18 mouse cellular contexts compared by ENCODE assay signal in the genomic region with DNA sequence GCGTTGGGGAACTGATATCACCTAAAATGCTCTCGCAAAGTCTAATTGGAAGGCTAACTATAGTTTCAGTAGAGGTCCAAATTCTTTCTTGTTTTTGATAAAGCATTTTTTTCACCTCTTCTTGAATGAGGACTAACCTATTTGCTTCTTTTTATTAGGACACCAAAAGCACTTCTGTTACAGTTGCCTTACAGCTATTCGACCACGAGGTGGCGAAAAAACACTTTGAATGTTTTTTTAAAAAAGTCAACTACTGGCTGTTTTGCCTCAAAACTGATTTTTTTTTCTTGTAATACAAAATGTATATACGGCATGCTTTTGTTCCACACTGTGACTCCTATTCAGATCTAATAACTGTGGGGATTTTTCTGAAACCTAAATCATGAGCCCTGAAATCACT. TPM values are rescaled to one million over a fixed set of nuclear protein-coding genes. Genes with fewer than 3 reads are reported as not detected.
DNase-seq lines count a peak whose midpoint lies in the region; ATAC-seq and TF ChIP-seq lines count a peak whose summit lies in the region.
"Not testable (repeated sequence)": the region's sequence is repeated elsewhere in the genome, so short reads cannot be mapped to it uniquely, and the experiment has no call there.
"Had no signal": no experiment of that assay in that cellular context is flagged by ENCODE, and none has a peak within 500 bp of the region (broad histone marks: within the 10 kb centered on the region; RNA-seq: fewer than 3 reads in every experiment).

No protein-coding gene starts in this region.

- ATAC-seq in hindbrain, embryonic 14.5 days (ENCODE audit: low FRiP score); limb, embryonic 14.5 days (ENCODE audit: low FRiP score, low read depth); midbrain, embryonic 14.5 days (ENCODE audit: low FRiP score, low TSS enrichment): not testable (repeated sequence)

- not testable (repeated sequence) for H3K27me3 ChIP-seq in hindbrain, embryonic 14.5 days (ENCODE audit: control insufficient read depth, insufficient read depth, low read length); limb, embryonic 14.5 days (ENCODE audit: control insufficient read depth, insufficient read depth, low read length); midbrain, embryonic 14.5 days (ENCODE audit: control insufficient read depth, insufficient read depth, low read length)

- not testable (repeated sequence) for H3K4me3 ChIP-seq in hindbrain, embryonic 14.5 days (replicated peaks; ENCODE audit: low read length); limb, embryonic 14.5 days (replicated peaks; ENCODE audit: low read length); midbrain, embryonic 14.5 days (replicated peaks; ENCODE audit: low read depth, low read length)

- H3K4me2 ChIP-seq in hindbrain, embryonic 14.5 days (replicated peaks); limb, embryonic 14.5 days (replicated peaks; ENCODE audit: low read depth, low read length, severe bottlenecking); midbrain, embryonic 14.5 days (ENCODE audit: low read length): not testable (repeated sequence)

- H3K9ac ChIP-seq in hindbrain, embryonic 14.5 days; limb, embryonic 14.5 days (ENCODE audit: low read depth, low read length, severe bottlenecking); midbrain, embryonic 14.5 days (replicated peaks; ENCODE audit: low read length): not testable (repeated sequence)

- 62% methylated on average over 6 of the region's 6 CpGs for WGBS in hindbrain, embryonic 14.5 days
- WGBS in limb, embryonic 14.5 days: 58% methylated on average over 6 of the region's 6 CpGs
- 63% methylated on average over 6 of the region's 6 CpGs for WGBS in midbrain, embryonic 14.5 days

- DNase-seq in A20 (ENCODE audit: low read depth, low spot score) (peak; percentile 9), adipocyte (ENCODE audit: low spot score) (peak; percentile 75)
- peak; percentile 27 for DNase-seq in embryo, embryonic 11 days
- peak; percentile 29 for DNase-seq in hindbrain, embryonic 14.5 days (ENCODE audit: low spot score)
- peak; percentile 10 for DNase-seq in kidney, postnatal 4 days
- DNase-seq in limb, embryonic 14.5 days (ENCODE audit: low spot score): peak; percentile 65
- DNase-seq in midbrain, embryonic 14.5 days: peak; percentile 25

- not testable (repeated sequence) for H3K27ac ChIP-seq in hindbrain, embryonic 14.5 days; limb, embryonic 14.5 days (replicated peaks; ENCODE audit: low read depth, low read length); midbrain, embryonic 14.5 days (replicated peaks; ENCODE audit: low read depth, low read length)

- peaks cover 35% of the 10 kb centered on the region for H3K9me3 ChIP-seq in hindbrain, embryonic 14.5 days (ENCODE audit: control insufficient read depth, low read length)
- H3K9me3 ChIP-seq in limb, embryonic 14.5 days (ENCODE audit: control insufficient read depth, low read length): not testable (repeated sequence)
- peaks cover 25% of the 10 kb centered on the region for H3K9me3 ChIP-seq in midbrain, embryonic 14.5 days (ENCODE audit: control insufficient read depth, low read length)

- H3K4me1 ChIP-seq in hindbrain, embryonic 14.5 days (replicated peaks; ENCODE audit: control insufficient read depth, insufficient read depth, low read length); limb, embryonic 14.5 days (ENCODE audit: control insufficient read depth, insufficient read depth, low read length); midbrain, embryonic 14.5 days (ENCODE audit: control insufficient read depth, insufficient read depth, low read length): not testable (repeated sequence)

- TF ChIP-seq POLR2A in limb, embryonic 14.5 days (IDR thresholded peaks at IDR 0.05; ENCODE audit: borderline replicate concordance, extremely low read depth, insufficient read depth, insufficient read length): not testable (repeated sequence)

- not testable (repeated sequence) for H3K36me3 ChIP-seq in hindbrain, embryonic 14.5 days (replicated peaks; ENCODE audit: control insufficient read depth, insufficient read depth); limb, embryonic 14.5 days (ENCODE audit: control insufficient read depth, insufficient read depth, low read length); midbrain, embryonic 14.5 days (ENCODE audit: control insufficient read depth, insufficient read depth, low read length)

RNA-seq across cellular contexts. Expression of a gene that starts 8.6 kb away (rescaled TPM):
- not detected in 2 replicates for polyA plus RNA-seq in hindbrain, embryonic 14.5 days (2014; fragmentation: Nextera tagmentation; extraction: Ambion mirVana)
- polyA plus RNA-seq in limb, embryonic 14.5 days (2012; rRNA removed): not detected in 2 replicates
- polyA plus RNA-seq in limb, embryonic 14.5 days (2014; fragmentation: Nextera tagmentation; extraction: Ambion mirVana): not detected in 2 replicates
- not detected in 2 replicates for polyA plus RNA-seq in midbrain, embryonic 14.5 days (2014; fragmentation: Nextera tagmentation; extraction: Ambion mirVana)
- polyA plus RNA-seq: adrenal gland, adult 2 months; embryonic facial prominence, embryonic 13.5 days; forebrain, embryonic 10.5 days; forebrain, embryonic 15.5 days; hindbrain, embryonic 10.5 days; hindbrain, embryonic 16.5 days; intestine, embryonic 15.5 days; liver, embryonic 15.5 days; lung, embryonic 16.5 days; midbrain, embryonic 12.5 days; neural tube, embryonic 14.5 days had no signal

Comparison
In these comparisons a context has a peak if more than half of its experiments do, and no peak if none do; other contexts are left out.
1. DNase-seq: peak in every context shown above with its lines; median percentile 75 in adipocyte; 65 in limb, embryonic 14.5 days; 29 in hindbrain, embryonic 14.5 days; 27 in embryo, embryonic 11 days; 25 in midbrain, embryonic 14.5 days; 10 in kidney, postnatal 4 days; 9 in A20.